Mouse (Mus musculus): ENCODE measurements around the gene Arpp21. TPM values are rescaled to one million over a fixed set of nuclear protein-coding genes. Genes with fewer than 3 reads are reported as not detected.

Arpp21 gene
- polyA plus RNA-seq (2012) = 0.49 and 0.62 TPM in 2 replicates

GRCm38 (mm10) chr9:112235696-112236397 lies at the start of gene Arpp21:
Gene Arpp21 (minus strand): TSS chr9:112235938.

